Mouse (Mus musculus): ENCODE measurements around the gene Ccdc9b.

DNA sequence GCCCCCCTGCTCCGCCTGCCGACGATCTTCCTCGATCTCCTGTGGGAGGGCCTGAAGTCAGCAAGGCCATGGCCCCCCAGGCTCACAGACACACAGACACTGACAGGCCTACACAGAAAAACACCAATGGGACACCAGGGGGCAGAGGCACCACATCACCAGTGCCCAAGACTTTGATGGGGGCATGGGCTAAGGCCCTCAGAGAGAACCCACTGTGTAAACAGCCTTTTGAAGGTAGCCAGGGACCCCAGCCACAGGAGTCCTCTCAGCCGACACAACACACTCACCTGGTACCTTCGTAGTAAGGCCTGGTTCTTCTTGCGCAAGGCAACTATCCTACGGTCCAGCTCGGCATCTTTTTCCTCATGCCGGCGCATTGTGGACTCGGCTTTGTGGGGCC lies 1.1 kb downstream of the Ccdc9b start:
- TF ChIP-seq CTCF (IDR thresholded peaks at IDR 0.05; ENCODE audit: control insufficient read depth, insufficient read depth, insufficient read length) (peak; percentile 57), MAX (IDR thresholded peaks at IDR 0.05) (no peak), CEBPB (IDR thresholded peaks at IDR 0.05; ENCODE audit: low read depth) (peak; percentile 55), USF1 (IDR thresholded peaks at IDR 0.05; ENCODE audit: low read depth) (no peak), MYOD1 (IDR thresholded peaks at IDR 0.05; ENCODE audit: control insufficient read depth, insufficient read length, low read depth) (no peak)
